Mouse (Mus musculus) fat pad, adult 2 months (tissue): ENCODE data around the gene Timm8b.

Experiments
- DNase-seq: peaks from one replicate; pipeline ENCODE4 v3.0.0-alpha.2; 2011; ENCODE audit warnings: low read depth, low spot score; ENCODE audit errors: extremely low read depth

The Timm8b gene

DNA sequence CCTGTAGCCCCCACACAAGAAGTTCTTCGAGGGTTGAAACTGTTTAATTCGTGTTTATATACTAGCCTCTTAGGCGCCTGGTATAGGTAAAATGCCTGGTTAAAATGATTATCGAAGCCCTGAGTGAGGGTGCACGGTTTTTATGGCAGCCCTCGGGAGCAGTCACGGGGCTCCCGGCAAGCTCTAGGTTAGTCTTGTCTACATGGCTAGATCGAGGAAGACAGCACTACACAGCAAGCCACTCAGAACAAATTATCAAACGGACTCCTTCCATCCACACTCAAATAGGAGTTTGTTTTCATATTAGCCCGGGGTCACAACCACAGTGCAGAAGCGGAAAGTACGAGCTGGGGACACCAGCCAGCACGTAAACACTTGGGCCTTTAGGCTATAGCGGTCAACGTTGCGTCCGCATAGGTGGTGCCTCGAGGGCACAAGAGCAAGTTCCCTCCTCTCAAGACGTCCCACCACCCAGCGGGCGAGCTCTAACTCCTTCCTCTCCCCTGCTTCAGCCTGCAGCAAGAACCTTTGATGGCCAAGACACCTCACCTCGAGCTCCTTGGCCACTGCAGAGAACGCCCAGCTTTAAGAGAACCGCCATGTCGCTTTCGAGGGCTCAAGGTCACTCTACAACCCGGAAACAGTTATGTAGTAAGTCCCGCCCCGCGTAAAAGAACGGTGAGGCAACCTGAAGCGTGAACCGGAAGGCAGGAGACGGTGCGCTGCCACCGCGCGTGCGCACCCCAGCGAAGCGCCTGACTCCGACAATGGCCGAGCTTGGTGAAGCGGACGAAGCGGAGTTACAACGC is at the start of gene Timm8b, which contains the start of gene Sdhd:
TSS of gene Timm8b (plus strand) at position 722 of the 809 bp plus-strand sequence.
TSS of gene Sdhd (minus strand) at position 624 of the 809 bp plus-strand sequence.
- DNase-seq = peak; percentile 66

DNA sequence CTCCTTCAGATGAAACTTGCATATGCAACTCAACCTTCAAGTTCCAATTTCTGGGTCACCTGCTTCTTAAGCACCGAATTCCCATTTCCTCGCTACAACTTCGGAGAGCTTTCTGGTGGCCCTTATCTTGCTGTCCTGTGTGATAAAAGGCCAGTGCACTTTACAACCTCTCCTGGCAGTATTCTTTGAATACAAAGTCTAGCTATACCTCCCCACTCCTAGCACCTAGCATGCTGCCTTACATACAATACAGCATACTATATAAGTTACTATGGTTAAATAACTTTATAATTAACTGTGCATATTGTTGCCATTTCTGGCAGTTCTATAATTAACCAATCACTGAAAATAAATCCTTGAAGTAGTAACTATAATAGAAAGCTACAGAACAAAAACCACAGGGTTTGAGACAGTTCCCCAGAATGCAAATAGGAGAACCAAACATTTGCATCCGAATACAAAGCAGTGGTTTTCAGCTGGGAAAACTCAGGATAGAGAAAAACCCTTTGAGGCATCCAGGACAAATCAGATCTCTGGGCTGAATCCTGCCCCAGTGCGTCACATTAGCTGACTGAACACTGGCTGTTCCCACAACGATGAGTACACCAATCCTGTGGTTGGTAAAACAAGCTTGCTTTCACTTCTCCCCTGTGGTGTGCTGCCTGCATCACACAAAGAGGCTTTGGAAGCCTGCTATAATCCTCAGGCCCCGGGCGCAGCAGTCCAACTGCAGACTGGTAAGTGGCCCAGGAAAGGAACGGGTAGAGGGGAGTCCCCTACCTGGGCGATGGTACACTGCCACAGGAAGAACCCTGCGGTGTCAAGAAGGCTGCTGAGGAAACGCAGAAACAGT is 49.2 kb upstream of the Timm8b start, which contains the start of gene Il18:
TSS of gene Il18 (plus strand) at position 587 of the 853 bp plus-strand sequence.
- DNase-seq = no peak

DNA sequence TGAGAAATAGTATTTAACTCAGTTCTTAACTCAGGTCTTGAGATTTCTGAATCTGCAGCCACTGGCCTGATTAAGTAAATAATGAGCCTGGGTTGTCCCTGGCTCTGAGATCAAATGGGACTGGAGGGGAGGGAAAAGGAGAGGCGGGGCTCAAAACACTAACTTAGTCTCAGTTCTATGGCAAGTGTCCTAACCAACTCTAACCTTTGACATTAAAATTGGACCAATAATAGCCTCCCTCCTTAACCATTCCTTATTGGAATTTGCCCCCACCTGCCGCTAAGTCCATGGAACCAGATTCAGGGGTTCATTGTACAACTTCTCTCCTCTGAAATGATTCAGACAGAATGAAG is 48.6 kb upstream of the Timm8b start, which contains the start of gene Bco2:
TSS of gene Bco2 (minus strand) at position 88 of the 353 bp plus-strand sequence.
- no peak for DNase-seq

DNA sequence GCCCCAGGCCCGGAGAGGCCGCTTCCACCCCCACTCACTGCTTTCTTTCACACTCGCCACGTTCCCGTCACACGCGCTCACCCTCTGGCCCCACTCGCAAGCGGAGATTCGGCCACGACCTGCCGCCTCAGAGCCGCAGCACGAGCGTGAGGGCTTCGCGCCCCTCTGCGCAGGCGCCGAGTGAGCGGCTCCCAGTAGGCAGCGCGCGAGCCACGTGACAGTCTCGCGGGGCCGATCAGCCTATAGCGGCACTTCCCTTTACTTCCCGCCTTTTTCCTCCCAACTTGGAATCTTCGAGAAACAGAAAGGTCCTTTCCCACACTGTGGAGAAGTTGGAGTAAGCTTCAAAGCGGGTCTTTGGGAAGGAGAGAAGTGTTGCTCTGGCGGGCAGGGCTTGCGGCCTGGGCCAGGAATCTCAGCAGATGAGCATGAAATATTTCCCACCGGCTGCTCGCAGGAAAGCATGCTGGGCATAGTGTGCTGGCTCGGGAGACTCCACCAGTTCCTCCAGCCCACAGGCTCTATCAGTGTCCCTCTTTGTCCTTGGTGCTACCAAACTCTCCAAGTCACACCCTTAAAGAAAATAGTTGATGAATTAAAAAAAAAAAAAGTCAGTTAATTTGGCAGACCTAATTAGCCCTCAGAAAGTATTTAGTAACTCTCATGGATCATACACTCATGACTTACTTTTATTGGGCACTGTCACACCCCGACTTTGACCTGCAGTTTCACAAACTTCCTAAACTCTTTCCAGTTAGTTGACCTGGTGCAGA is 42.4 kb upstream of the Timm8b start, which contains the start of gene Tex12:
TSS of gene Tex12 (minus strand) at position 181 of the 773 bp plus-strand sequence.
- DNase-seq = no peak

DNA sequence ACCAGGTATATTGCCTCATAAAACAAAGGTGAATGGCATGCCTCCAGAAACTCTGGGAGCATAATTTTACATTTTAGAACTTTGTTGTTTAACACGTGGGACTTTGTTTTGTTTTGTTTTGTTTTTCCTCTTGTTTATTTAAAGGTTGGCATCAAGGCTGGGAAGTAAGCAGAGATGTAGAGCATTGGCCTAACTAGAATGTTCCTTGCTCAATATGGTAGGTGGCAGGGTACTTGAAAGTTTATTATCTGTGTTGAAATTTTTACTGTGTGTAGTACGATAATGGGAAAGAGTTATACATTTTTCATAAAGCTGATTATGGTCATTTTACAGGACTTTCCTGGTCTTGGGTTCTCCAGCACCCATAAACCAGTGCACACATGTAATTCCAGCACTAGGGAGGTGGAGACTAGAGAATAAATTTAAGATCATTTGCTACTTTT is 41.8 kb upstream of the Timm8b start:
- no peak for DNase-seq

DNA sequence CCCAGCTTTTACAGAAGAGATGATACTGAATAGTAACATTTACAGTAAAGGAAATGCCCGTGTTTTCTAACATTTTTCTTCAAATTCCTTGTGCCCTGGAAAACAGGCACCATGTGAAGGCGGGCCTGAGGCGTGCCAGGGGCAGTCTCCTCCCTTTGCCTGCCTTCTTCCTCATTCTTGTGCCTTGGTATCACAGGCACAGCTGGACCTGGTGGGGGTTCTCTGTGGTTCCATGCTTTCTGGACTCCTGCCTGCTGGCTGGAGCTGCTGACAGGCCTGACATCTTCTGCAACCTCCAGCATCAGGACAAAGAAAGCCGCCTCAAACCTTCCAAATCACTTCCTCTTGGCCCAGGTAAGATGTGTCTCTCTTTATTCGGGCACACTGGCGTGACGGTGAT is 38.5 kb upstream of the Timm8b start:
- DNase-seq = no peak

DNA sequence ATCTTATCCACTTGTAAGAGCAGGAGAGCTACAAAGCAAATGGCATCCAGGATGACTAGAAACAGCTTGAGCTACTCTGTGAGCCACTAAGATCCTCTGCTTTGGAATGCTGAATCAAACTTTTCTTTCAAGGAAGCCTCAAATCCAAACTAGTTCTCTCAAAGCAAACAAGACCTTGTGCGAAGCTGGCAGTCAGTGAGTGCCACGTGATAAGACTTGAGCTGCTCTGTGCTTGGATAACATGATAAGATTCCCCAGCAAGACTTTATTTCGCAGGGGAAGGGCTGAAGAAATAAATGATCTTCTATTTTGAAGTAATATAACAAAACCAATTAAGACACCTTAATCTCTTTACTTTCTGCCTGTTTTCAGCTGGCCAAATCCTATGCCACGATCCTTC is 37.8 kb upstream of the Timm8b start:
- DNase-seq = no peak

DNA sequence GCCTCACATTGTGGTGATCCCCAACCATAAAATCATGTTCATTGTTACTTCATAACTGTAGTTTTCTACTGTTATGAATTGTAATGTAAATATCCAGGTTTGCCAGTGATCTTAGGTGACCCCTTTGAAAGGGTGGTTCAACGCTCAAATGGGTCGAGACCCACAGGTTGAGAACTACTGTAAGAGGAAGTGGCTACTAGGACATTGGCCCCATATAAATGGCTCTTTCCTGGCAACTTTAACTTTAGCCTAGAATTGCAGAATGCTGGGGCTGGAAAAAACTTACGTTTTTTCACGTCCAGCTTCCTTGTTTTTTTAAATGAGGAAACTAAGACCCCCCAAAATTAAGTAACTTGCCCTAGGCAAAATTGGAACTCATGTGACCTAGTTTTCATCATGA is 36.3 kb upstream of the Timm8b start:
- no peak for DNase-seq

DNA sequence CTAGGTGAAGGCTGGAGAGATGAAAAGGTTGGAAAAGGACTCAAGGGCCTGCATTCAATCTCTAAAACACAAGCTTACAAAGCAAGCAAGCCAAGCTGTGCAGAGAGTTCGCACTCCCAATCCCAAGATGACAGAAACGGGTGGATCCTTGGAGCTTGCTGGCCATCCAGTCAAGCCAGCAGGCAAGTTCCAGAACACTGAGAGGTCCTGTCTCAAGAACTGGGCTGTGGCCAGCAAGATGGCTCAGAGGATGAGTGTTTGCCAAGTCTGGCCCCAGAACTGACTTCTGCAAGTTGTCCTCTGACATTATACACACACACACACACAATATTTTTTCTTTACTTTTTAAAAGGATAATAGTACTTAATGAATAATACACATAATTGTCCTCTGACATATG is 35.8 kb upstream of the Timm8b start:
- DNase-seq = no peak

DNA sequence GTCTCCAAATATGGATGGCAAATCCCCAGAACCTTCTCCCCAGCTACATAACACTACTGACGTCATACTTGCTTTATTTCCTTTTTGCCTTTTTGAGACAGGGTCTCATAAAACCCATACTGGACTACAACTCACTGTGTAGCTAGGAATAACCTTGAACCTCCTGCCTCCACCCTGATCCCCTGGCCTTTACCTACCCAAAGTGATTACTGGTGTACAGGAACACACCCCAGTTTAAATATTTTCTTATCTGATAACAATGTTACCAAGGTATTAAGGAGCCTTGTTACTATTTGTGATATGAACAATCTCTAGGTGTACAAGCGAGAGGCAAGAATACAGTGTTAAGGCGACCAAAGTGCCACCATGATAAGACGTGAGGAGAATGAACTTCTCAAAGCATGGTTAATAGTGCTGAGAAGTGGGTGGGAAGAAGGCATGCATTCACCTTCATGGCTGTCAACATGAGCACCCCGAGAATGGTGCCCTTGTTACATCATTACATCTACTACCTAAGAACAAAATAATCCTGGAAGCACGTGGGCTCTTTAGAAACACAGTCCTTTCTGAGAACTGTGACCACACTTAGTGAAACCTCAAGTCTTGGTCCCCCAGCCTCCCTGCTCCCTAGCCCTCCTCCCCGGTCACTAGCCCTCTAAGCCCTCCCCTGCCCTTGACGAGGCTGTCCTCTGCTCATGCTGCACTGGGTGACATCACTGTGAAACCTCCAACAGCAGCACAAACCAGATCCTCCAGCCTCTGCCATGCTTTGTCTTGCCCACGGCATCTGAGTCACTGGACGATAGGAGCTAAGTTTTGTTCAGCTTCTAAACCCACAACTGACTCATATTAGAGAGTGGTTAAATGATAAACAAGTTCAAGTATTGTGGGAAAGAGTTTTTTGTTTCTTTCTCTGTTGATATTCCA is 33.8 kb upstream of the Timm8b start:
- no peak for DNase-seq

DNA sequence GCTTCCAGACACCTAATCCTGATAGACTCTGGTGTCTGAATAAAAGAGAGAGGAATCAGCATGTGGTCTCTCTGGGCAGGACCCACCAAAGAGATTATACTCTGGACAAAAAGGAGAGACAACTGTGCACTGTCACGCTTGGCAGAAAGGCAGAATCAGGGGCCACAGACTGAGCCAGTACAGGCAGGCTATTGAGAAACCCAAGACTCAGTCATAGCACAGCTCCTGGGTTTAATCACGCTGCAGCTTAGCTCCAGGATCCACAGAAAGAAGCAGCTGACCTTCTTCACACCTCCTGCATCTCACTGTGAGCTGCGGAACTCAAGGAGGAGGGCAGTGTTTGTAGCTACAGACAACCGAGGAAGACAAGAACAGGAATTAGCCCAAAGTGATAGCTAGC is 23.3 kb upstream of the Timm8b start:
- DNase-seq = no peak

DNA sequence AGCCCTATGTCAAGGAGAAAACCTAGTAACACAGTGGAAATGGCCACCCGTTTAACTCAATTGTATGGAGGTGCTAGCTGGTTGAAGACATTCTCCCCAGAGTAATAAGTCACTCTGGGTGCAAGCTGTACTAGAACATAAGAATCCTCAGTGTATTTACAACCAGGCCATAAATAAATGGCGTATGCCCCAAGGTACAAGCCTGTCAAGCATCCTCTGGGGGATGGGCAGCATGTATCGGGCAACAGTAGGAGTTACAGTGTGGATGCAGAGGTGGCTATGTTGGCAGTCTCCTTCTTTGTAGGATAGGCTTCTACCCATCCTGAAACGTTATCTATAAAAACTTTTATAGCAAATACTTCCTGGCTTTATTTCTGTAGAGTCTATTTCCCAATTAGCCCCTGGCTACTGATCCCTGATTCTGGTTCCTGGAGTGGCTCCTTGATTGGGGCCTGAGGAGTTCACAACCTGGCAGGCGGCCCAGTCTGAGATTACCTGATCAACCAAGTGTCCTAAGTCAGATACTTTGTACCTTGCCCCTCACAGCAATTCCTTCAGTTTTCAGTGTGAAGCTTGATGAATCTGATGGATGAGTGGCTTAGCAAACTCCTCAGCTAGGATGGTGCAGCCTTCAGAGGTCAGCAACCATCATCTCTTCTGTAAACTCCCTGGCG is 18.4 kb upstream of the Timm8b start:
- no peak for DNase-seq

DNA sequence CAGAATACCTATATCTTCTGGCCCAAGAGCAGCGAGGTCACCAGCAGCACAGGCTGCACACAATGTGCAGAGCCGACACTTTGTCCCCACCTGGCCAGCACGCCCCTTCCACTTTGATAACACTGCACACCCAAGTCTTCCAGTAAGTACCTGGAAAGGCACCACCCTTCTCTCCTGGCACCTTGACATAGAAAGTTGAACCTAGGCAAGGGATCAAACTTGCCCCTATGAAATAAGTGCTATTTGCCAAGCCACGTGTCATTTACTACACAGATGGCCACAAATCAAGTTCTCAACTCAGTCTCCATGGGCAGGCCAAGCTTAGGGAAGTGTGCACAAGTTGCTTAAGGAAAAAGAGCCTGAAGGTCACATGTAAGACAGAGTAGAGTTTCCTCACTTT is 16.8 kb upstream of the Timm8b start:
- peak; percentile 85 for DNase-seq

DNA sequence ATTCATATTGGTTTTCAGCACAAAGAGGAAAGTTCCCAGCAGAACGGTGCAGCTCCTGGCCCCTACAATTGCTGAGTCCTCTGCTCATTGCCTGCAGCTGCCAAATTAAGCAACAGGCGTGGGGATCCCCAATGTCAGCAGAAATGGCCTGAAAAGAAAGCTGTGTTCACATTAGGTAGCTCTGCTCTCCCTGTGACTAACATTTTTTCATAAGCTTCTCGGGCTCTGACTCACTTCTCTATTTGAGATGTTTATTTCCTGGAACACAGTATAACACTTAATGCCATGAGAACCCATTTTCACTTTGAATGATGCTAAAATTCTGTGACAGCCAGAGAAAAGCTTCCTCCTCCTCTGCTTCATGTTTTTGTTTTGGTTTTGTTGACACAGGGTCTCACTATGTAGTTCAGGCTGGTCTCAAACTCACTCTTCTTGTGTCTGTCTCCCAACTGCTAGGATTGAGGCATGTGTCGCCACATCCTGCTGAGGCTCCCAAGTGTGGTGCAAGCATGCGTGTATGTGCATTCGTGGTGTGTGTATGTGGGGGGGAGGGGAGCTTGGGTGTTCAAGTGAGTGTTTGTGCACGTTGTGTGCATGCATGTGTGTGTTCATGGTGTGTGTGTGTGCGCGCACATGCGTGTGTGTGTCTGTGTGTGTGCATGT is 12.7 kb upstream of the Timm8b start:
- no peak for DNase-seq

DNA sequence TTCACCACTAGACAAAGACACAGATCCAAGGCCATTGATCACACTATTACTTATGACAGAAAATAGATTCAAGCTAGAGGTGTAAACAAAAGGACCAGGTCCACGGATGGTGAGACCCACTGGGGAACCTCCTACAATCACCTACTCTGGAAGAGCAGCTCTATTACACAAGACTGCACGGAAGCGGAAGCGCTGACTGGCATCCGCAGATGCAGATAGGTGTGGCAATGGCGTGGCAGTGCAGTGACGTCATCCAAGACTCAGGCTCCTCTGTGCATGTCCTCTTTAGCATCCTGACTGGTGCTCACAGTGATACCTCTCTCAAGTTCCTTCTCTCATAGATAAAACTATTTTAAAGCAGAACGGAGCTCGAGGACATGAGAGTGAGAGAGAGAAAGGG is 10.8 kb upstream of the Timm8b start:
- no peak for DNase-seq

DNA sequence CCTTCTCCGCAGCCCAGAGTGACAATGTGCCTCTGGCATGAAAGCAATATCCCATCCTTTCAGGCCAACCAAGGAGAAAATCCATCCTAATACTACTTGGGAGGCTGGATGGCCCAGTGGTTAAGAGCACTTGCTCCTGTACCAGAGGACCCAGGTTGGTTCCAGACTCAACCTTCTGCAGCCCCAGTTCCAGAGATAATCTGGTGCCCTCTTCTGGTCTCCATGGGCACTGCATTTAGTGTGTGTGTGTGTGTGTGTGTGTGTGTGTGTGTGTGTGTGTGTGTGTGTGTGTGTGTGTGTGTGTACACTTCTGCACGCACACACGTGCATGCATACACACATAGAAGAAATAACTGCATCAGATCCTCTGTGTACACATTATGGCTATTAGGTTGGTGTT is 10.2 kb upstream of the Timm8b start:
- no peak for DNase-seq

DNA sequence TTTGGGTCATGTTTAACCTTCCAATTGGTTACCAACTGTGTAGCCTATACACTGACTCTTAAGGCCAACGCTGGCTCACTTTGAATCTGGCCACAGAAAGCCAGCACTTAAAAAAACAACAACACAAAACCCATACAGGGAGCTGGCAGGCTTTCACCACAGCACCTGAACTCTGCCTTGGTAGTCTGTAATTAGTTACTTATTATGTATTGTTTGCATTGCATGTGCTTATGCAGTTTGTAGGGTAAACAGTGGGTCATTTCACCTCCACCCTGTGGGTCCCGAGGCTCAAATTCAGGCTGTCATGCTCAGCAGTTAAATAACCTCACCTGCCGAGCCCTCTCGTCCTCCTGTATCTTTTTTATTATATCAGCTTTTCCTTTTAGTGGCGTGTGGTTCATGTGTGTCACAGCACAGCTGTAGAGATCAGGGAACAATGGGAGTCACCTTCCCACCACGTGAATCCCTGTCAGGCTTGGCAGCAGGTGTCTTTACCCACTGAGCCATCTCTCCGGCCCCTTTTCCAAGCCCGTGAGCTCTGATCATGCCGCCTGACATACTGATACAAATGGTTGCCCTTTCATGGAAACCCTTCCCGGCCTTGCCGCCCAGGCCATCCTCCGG is 8.8 kb upstream of the Timm8b start:
- no peak for DNase-seq

DNA sequence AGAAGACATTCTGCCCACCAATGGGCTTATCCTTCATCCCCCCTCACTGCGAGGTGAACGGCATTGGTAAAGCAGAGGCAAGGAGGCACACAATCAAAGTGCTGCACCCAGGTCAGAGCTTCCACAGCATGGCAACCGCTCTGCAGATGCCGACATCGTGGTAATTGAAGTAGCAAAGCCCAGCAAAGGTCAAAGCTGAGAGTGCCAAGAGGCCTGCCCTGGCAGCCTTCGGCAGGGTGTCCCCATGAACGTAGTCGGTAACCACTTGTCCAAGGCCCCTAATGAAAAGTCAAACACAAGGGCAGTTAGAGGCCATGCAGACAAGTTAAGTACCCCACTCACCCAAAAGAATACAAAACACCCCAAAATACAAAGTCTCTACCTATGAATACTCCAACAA is 6.7 kb upstream of the Timm8b start:
- no peak for DNase-seq
